Mouse (Mus musculus) stomach, postnatal 0 days (tissue): Measurements from ENCODE around the gene Golga4.

Source experiments
- CTCF ChIP-seq: IDR thresholded peaks from 2 replicates; pipeline ENCODE4 v1.5.1; 2016; ENCODE audit warnings: antibody characterized with exemption, low read depth, mild to moderate bottlenecking, moderate library complexity
- EP300 ChIP-seq: optimal IDR thresholded peaks from 2 replicates; pipeline ENCODE3; 2016; ENCODE audit warnings: antibody characterized with exemption

- TF ChIP-seq CTCF (no peak), EP300 (no peak)
Measured at GRCm38 (mm10) chr9:118580371-118580770, 74.3 kb downstream of the Golga4 start.
